Mouse (Mus musculus) hindbrain, embryonic 11.5 days (tissue): ENCODE measurements at regions not wholly inside any gene's neighbourhood (a gene's known extent, or its start where the extent isn't known, plus 50 kb on each side); places are given as distances from the start of the nearest gene placed in this dataset.

ENCODE experiments used
- ATAC-seq: fragments of 200-750 bp; cut with Nextera tagmentation; 2 replicates; pipeline ENCODE4 v1.8.0; 2017; ENCODE audit warnings: mild to moderate bottlenecking, moderate TSS enrichment, moderate library complexity; ENCODE audit not compliant: low FRiP score
- DNase-seq: peaks from one replicate; pipeline ENCODE4 v3.0.0-alpha.2; 2015; ENCODE audit warnings: low spot score
- H3K27ac ChIP-seq: fragments of 300-500 bp; sonication (generic); 2 replicates; pipeline ENCODE4 v1.5.1; 2014; ENCODE audit warnings: mild to moderate bottlenecking, low read depth, low read length
- H3K27me3 ChIP-seq: fragments of 300-500 bp; sonication (generic); 2 replicates; pipeline ENCODE4 v1.6.1; 2014; ENCODE audit warnings: mild to moderate bottlenecking, low read length, moderate library complexity, mixed read lengths; ENCODE audit not compliant: control insufficient read depth, insufficient read depth
- H3K36me3 ChIP-seq: fragments of 300-500 bp; sonication (generic); 2 replicates; pipeline ENCODE4 v1.6.1; 2014; ENCODE audit warnings: mild to moderate bottlenecking, low read length, moderate library complexity, mixed read lengths; ENCODE audit not compliant: control insufficient read depth, insufficient read depth
- H3K4me1 ChIP-seq: fragments of 300-500 bp; sonication (generic); replicated peaks from 2 replicates; pipeline ENCODE4 v1.6.1; 2014; ENCODE audit warnings: low read length, mixed read lengths; ENCODE audit not compliant: control insufficient read depth, insufficient read depth
- H3K4me2 ChIP-seq: fragments of 300-500 bp; sonication (generic); replicated peaks from 2 replicates; pipeline ENCODE4 v1.6.1; 2014; ENCODE audit warnings: mild to moderate bottlenecking, low read depth, low read length
- H3K4me3 ChIP-seq: fragments of 300-500 bp; sonication (generic); 2 replicates; pipeline ENCODE4 v1.5.1; 2014; ENCODE audit warnings: low read depth, low read length
- H3K9ac ChIP-seq: fragments of 300-500 bp; sonication (generic); 2 replicates; pipeline ENCODE4 v1.6.1; 2014; ENCODE audit warnings: low read depth, low read length
- H3K9me3 ChIP-seq: fragments of 300-500 bp; sonication (generic); 2 replicates; pipeline ENCODE4 v1.6.1; 2016; ENCODE audit warnings: low read length; ENCODE audit not compliant: control insufficient read depth
- WGBS: fragments of 180-500 bp; shearing (Covaris S2); extraction: QIAGEN DNeasy Blood & Tissue Kit; methylation state at CpG from one replicate; pipeline ENCODE4 v1.1.7; 2014; 5-methylcytosine and 5-hydroxymethylcytosine counted together

DNA sequence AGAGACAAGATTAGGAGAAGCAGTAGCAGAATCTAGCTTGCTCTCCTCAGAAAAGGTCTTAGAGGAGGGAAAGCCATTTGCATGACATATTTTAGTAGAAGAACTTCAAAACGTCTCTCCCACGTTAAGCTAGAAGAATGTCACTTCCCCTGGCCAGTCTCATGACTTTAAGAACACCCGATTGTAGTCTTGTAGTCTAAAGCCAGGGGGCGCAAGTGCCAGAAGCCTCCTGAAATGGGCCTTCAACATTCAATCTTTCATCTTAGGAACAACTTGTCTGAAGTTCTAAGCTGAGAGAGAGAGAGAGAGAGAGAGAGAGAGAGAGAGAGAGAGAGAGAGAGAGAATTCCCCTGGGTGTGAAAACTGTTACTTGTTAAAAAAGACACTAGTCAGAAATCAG is 581.0 kb downstream of the Tmem182 start:
- H3K9ac ChIP-seq: no peak overlapping the region
- no peak for ATAC-seq
- 63% methylated on average over 4 of the region's 4 CpGs for WGBS

DNA sequence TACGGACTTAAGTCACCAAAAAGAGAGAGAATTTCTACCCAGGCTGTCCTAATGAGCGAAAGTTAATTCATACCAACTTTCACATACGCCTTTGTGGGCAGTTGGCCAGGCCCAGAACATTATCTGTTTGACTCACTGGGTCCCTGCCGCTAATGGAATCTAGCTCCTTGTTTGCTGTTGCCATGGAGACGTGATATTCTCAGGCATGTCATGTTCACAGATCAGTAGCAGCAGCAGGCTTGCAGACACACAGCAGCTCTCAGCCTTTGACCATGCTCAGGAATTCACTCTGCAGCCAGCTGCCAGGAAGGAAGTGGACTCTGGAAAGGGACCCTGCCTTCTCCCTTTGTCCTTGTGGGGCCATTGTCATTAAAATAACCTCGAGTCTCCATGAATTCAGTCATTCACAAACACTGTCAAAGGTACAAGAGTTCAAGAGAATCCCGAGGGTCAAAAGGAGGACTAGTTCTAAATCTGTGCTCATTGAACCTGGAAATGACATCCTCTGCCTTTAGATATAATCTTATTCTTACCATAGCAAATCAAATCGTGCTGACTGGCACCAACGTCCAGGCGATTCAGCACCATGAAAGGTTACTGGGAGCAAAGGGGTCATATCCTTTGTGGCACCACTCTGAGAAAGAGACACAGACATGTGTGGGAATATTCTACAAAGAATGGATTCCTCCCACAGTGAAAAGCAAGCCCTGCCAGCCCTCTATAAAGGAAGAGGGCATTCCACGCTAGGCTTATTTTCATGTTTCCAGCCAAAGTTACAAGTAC is 584.9 kb downstream of the Tmem182 start:
- WGBS: 7% methylated on average over 11 of the region's 11 CpGs
- Histone ChIP-seq H3K4me2 (no peak overlapping the region), H3K4me3 (no peak overlapping the region), H3K27ac (peak overlapping the region; percentile 60), H3K27me3 (no peaks in the 10 kb centered on the region), H3K9me3 (no peaks in the 10 kb centered on the region), H3K4me1 (no peaks in the 10 kb centered on the region; the same call in 1 of the 2 replicates), H3K36me3 (no peaks in the 10 kb centered on the region), H3K9ac (no peak overlapping the region)
- ATAC-seq (peak; percentile 95), DNase-seq (peak; percentile 86)

More for the DNA sequence above, 581.0 kb downstream of the Tmem182 start:
- Histone ChIP-seq H3K4me1 (peaks cover 2% of the 10 kb centered on the region; the same call in 1 of the 2 replicates), H3K27me3 (no peaks in the 10 kb centered on the region), H3K4me2 (no peak overlapping the region), H3K36me3 (no peaks in the 10 kb centered on the region), H3K4me3 (no peak overlapping the region), H3K9me3 (no peaks in the 10 kb centered on the region), H3K27ac (no peak overlapping the region)
- no peak for DNase-seq

GRCm38 (mm10) chr1:41391071-41391470 is 585.7 kb downstream of the Tmem182 start:
- H3K4me1 ChIP-seq: no peaks in the 10 kb centered on the region; the same call in 1 of the 2 replicates
- 37% methylated on average over 7 of the region's 7 CpGs for WGBS

GRCm38 (mm10) chr1:41393287-41393686 is 587.9 kb downstream of the Tmem182 start:
- Histone ChIP-seq H3K4me3 (no peak overlapping the region), H3K36me3 (no peaks in the 10 kb centered on the region), H3K4me1 (no peaks in the 10 kb centered on the region; the same call in 1 of the 2 replicates), H3K27ac (no peak overlapping the region), H3K27me3 (no peaks in the 10 kb centered on the region), H3K4me2 (no peak overlapping the region), H3K9me3 (no peaks in the 10 kb centered on the region), H3K9ac (no peak overlapping the region)
- ATAC-seq (no peak), DNase-seq (no peak)
- 74% methylated on average over 4 of the region's 4 CpGs for WGBS

More at GRCm38 (mm10) chr1:41391071-41391470, 585.7 kb downstream of the Tmem182 start:
- Histone ChIP-seq H3K36me3 (no peaks in the 10 kb centered on the region), H3K27ac (peak overlapping the region; percentile 60), H3K4me3 (no peak overlapping the region), H3K27me3 (no peaks in the 10 kb centered on the region), H3K4me2 (no peak overlapping the region), H3K9ac (no peak overlapping the region), H3K9me3 (no peaks in the 10 kb centered on the region)
- ATAC-seq: no peak
- peak; percentile 44 for DNase-seq

GRCm38 (mm10) chr1:41395081-41395480 is 589.7 kb downstream of the Tmem182 start:
- Histone ChIP-seq H3K36me3 (no peaks in the 10 kb centered on the region), H3K27ac (no peak overlapping the region), H3K9me3 (no peaks in the 10 kb centered on the region), H3K4me1 (no peaks in the 10 kb centered on the region; the same call in 1 of the 2 replicates), H3K4me3 (no peak overlapping the region), H3K9ac (no peak overlapping the region), H3K27me3 (no peaks in the 10 kb centered on the region), H3K4me2 (no peak overlapping the region)
- WGBS: 88% methylated on average over 3 of the region's 3 CpGs
- no peak for ATAC-seq
- no peak for DNase-seq

DNA sequence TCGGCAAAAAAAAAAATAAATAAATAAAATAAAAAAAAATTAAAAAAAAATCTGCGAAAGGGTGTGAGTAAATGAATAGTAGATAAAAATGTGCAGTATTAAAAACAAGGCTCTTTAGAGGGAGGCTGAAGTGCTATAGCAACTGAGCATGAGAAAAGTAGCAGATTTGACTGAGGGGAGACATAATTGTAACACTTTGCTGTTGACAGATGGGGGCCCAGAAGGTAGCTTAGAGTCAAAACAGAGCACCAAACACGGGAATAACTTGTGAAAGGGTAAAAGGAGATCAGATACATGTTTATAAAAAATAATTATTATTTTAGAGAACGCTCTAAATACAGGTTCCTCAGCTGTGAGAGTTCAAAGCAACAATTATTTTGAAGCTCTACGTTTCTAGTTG is 605.1 kb downstream of the Tmem182 start:
- Histone ChIP-seq H3K4me2 (no peak overlapping the region), H3K36me3 (no peaks in the 10 kb centered on the region), H3K4me3 (no peak overlapping the region), H3K27ac (no peak overlapping the region), H3K9me3 (no peaks in the 10 kb centered on the region), H3K4me1 (no peaks in the 10 kb centered on the region), H3K9ac (no peak overlapping the region), H3K27me3 (no peaks in the 10 kb centered on the region)
- 89% methylated on average over 5 of the region's 5 CpGs for WGBS
- ATAC-seq: no peak
- no peak for DNase-seq

- H3K4me2 ChIP-seq: no peak overlapping the region
- H3K9me3 ChIP-seq: no peaks in the 10 kb centered on the region
- 95% methylated on average over 3 of the region's 3 CpGs for WGBS
- no peak overlapping the region for H3K27ac ChIP-seq
- no peaks in the 10 kb centered on the region for H3K4me1 ChIP-seq
- H3K4me3 ChIP-seq: no peak overlapping the region
- ATAC-seq (no peak), DNase-seq (no peak)
- no peaks in the 10 kb centered on the region for H3K27me3 ChIP-seq
- no peaks in the 10 kb centered on the region for H3K36me3 ChIP-seq
- no peak overlapping the region for H3K9ac ChIP-seq
These were observed 606.2 kb downstream of the Tmem182 start for GRCm38 (mm10) chr1:41411641-41412040.

- Histone ChIP-seq H3K27ac (no peak overlapping the region), H3K9me3 (no peaks in the 10 kb centered on the region), H3K4me1 (no peaks in the 10 kb centered on the region), H3K36me3 (no peaks in the 10 kb centered on the region), H3K27me3 (no peaks in the 10 kb centered on the region), H3K4me3 (no peak overlapping the region), H3K9ac (no peak overlapping the region), H3K4me2 (no peak overlapping the region)
- no peak for ATAC-seq
- 93% methylated on average over 8 of the region's 8 CpGs for WGBS
- DNase-seq: no peak
These were observed 606.7 kb downstream of the Tmem182 start for GRCm38 (mm10) chr1:41412078-41412477.
